Mouse (Mus musculus): ENCODE results near the gene Vgll4.

Gene Vgll4

GRCm38 (mm10) chr6:114919670-114920313 is 50.0 kb downstream of the Vgll4 start:
- peak; percentile 37 for DNase-seq (ENCODE audit: low read depth, low spot score)

- no peak for DNase-seq (ENCODE audit: low read depth, low spot score)
Measured at GRCm38 (mm10) chr6:114918994-114919393, 50.8 kb downstream of the Vgll4 start.

- no peak for DNase-seq (ENCODE audit: low read depth, low spot score)
Measured at GRCm38 (mm10) chr6:114917770-114918635, 51.8 kb downstream of the Vgll4 start.

GRCm38 (mm10) chr6:114917129-114917528 is 52.7 kb downstream of the Vgll4 start:
- no peak for DNase-seq (ENCODE audit: low read depth, low spot score)

- DNase-seq (ENCODE audit: low read depth, low spot score) = peak; percentile 31
Measured at GRCm38 (mm10) chr6:114916715-114916992, 53.1 kb downstream of the Vgll4 start.

GRCm38 (mm10) chr6:114915915-114916714 is 53.7 kb downstream of the Vgll4 start:
- DNase-seq (ENCODE audit: low read depth, low spot score) = peak; percentile 62

GRCm38 (mm10) chr6:114914041-114914716 is 55.6 kb downstream of the Vgll4 start:
- DNase-seq (ENCODE audit: low read depth, low spot score) = peak; percentile 35

GRCm38 (mm10) chr6:114913142-114913541 is 56.7 kb downstream of the Vgll4 start:
- no peak for DNase-seq (ENCODE audit: low read depth, low spot score)

- peak; percentile 38 for DNase-seq (ENCODE audit: low read depth, low spot score)
Measured at GRCm38 (mm10) chr6:114911540-114911939, 58.3 kb downstream of the Vgll4 start.

- DNase-seq (ENCODE audit: low read depth, low spot score) = no peak
Measured at GRCm38 (mm10) chr6:114909801-114910200, 60.0 kb downstream of the Vgll4 start.

- no peak for DNase-seq (ENCODE audit: low read depth, low spot score)
Measured at GRCm38 (mm10) chr6:114907459-114907858, 62.3 kb downstream of the Vgll4 start.

- DNase-seq (ENCODE audit: low read depth, low spot score) = no peak
Measured at GRCm38 (mm10) chr6:114906209-114906608, 63.6 kb downstream of the Vgll4 start.

GRCm38 (mm10) chr6:114905253-114906028 is 64.4 kb downstream of the Vgll4 start:
- DNase-seq (ENCODE audit: low read depth, low spot score) = peak; percentile 46

- no peak for DNase-seq (ENCODE audit: low read depth, low spot score)
Measured at GRCm38 (mm10) chr6:114904818-114905217, 65.0 kb downstream of the Vgll4 start.

- no peak for DNase-seq (ENCODE audit: low read depth, low spot score)
Measured at GRCm38 (mm10) chr6:114904233-114904632, 65.6 kb downstream of the Vgll4 start.

GRCm38 (mm10) chr6:114901921-114902320 is 67.9 kb downstream of the Vgll4 start:
- DNase-seq (ENCODE audit: low read depth, low spot score) = no peak

GRCm38 (mm10) chr6:114901321-114901824 is 68.4 kb downstream of the Vgll4 start:
- DNase-seq (ENCODE audit: low read depth, low spot score) = no peak

GRCm38 (mm10) chr6:114900194-114900593 is 69.6 kb downstream of the Vgll4 start:
- no peak for DNase-seq (ENCODE audit: low read depth, low spot score)

GRCm38 (mm10) chr6:114899652-114900051 is 70.1 kb downstream of the Vgll4 start:
- DNase-seq (ENCODE audit: low read depth, low spot score) = no peak

- no peak for DNase-seq (ENCODE audit: low read depth, low spot score)
Measured at GRCm38 (mm10) chr6:114898949-114899348, 70.8 kb downstream of the Vgll4 start.

- DNase-seq (ENCODE audit: low read depth, low spot score) = no peak
Measured at GRCm38 (mm10) chr6:114896281-114896680, 73.5 kb downstream of the Vgll4 start.

All from brain, adult 2 months (tissue).